16 mouse cellular contexts compared by ENCODE assay signal in genomic region chr8:78467889-78468288, GRCm38 (mm10). TPM values are rescaled to one million over a fixed set of nuclear protein-coding genes. Genes with fewer than 3 reads are reported as not detected.
DNase-seq lines count a peak whose midpoint lies in the region; ATAC-seq lines count a peak whose summit lies in the region.
"Had no signal": no experiment of that assay in that cellular context is flagged by ENCODE, and none has a peak within 500 bp of the region (broad histone marks: within the 10 kb centered on the region; RNA-seq: fewer than 3 reads in every experiment).

No protein-coding gene starts in this region.

- H3K4me2 ChIP-seq in hindbrain, embryonic 11.5 days (replicated peaks; ENCODE audit: low read depth, low read length): no peak overlapping the region
- H3K4me2 ChIP-seq in hindbrain, embryonic 14.5 days (replicated peaks): no peak overlapping the region
- H3K4me2 ChIP-seq in embryonic facial prominence, embryonic 14.5 days (ENCODE audit: low read depth, low read length): no peak overlapping the region
- H3K4me2 ChIP-seq: forebrain, embryonic 15.5 days; hindbrain, embryonic 15.5 days; limb, embryonic 13.5 days had no signal

- intact Hi-C loops in left cerebral cortex, postnatal 25 days (cut with DNase I): no loop called here

- WGBS in hindbrain, embryonic 11.5 days: 92% methylated on average over 2 of the region's 2 CpGs
- 88% methylated on average over 2 of the region's 2 CpGs for WGBS in hindbrain, embryonic 14.5 days
- WGBS in embryonic facial prominence, embryonic 14.5 days: 88% methylated on average over 2 of the region's 2 CpGs
- WGBS in hindbrain, embryonic 10.5 days: 88% methylated on average over 2 of the region's 2 CpGs

- no peak overlapping the region for H3K4me3 ChIP-seq in hindbrain, embryonic 11.5 days (ENCODE audit: low read depth, low read length)
- H3K4me3 ChIP-seq in hindbrain, embryonic 14.5 days (replicated peaks; ENCODE audit: low read length): no peak overlapping the region
- H3K4me3 ChIP-seq in embryonic facial prominence, embryonic 14.5 days (ENCODE audit: low read depth, low read length): no peak overlapping the region
- no peak overlapping the region for H3K4me3 ChIP-seq in hindbrain, embryonic 10.5 days
- H3K4me3 ChIP-seq: forebrain, embryonic 15.5 days; hindbrain, embryonic 15.5 days; limb, embryonic 13.5 days had no signal

- no peaks in the 10 kb centered on the region for H3K36me3 ChIP-seq in hindbrain, embryonic 11.5 days (ENCODE audit: control insufficient read depth, insufficient read depth, low read length)
- H3K36me3 ChIP-seq in hindbrain, embryonic 14.5 days (replicated peaks; ENCODE audit: control insufficient read depth, insufficient read depth): no peaks in the 10 kb centered on the region
- no peaks in the 10 kb centered on the region for H3K36me3 ChIP-seq in embryonic facial prominence, embryonic 14.5 days (ENCODE audit: control insufficient read depth, insufficient read depth, low read length)
- no peaks in the 10 kb centered on the region for H3K36me3 ChIP-seq in hindbrain, embryonic 10.5 days
- H3K36me3 ChIP-seq: forebrain, embryonic 15.5 days; hindbrain, embryonic 15.5 days; limb, embryonic 13.5 days had no signal

- H3K4me1 ChIP-seq in hindbrain, embryonic 11.5 days (replicated peaks; ENCODE audit: control insufficient read depth, insufficient read depth, low read length): no peaks in the 10 kb centered on the region
- H3K4me1 ChIP-seq in hindbrain, embryonic 14.5 days (replicated peaks; ENCODE audit: control insufficient read depth, insufficient read depth, low read length): no peaks in the 10 kb centered on the region
- H3K4me1 ChIP-seq in embryonic facial prominence, embryonic 14.5 days (ENCODE audit: control insufficient read depth, insufficient read depth, low read length): no peaks in the 10 kb centered on the region
- no peaks in the 10 kb centered on the region for H3K4me1 ChIP-seq in hindbrain, embryonic 10.5 days (replicated peaks)
- H3K4me1 ChIP-seq: forebrain, embryonic 15.5 days; hindbrain, embryonic 15.5 days; limb, embryonic 13.5 days had no signal

- no peak overlapping the region for H3K9ac ChIP-seq in hindbrain, embryonic 11.5 days (ENCODE audit: low read depth, low read length)
- H3K9ac ChIP-seq in hindbrain, embryonic 14.5 days: no peak overlapping the region
- H3K9ac ChIP-seq in embryonic facial prominence, embryonic 14.5 days (ENCODE audit: low read depth, low read length): no peak overlapping the region
- H3K9ac ChIP-seq: forebrain, embryonic 15.5 days; hindbrain, embryonic 15.5 days; limb, embryonic 13.5 days had no signal

- no peak for ATAC-seq in hindbrain, embryonic 11.5 days (ENCODE audit: low FRiP score)
- ATAC-seq in hindbrain, embryonic 14.5 days (ENCODE audit: low FRiP score): no peak
- ATAC-seq in embryonic facial prominence, embryonic 14.5 days (ENCODE audit: low read depth): no peak
- ATAC-seq: forebrain, embryonic 15.5 days had no signal

- no peaks in the 10 kb centered on the region for H3K27me3 ChIP-seq in hindbrain, embryonic 11.5 days (ENCODE audit: control insufficient read depth, insufficient read depth, low read length)
- H3K27me3 ChIP-seq in hindbrain, embryonic 14.5 days (ENCODE audit: control insufficient read depth, insufficient read depth, low read length): no peaks in the 10 kb centered on the region
- H3K27me3 ChIP-seq in embryonic facial prominence, embryonic 14.5 days (replicated peaks; ENCODE audit: control insufficient read depth, insufficient read depth, low read length): no peaks in the 10 kb centered on the region
- no peaks in the 10 kb centered on the region for H3K27me3 ChIP-seq in hindbrain, embryonic 10.5 days (ENCODE audit: insufficient read depth, poor library complexity, severe bottlenecking)
- H3K27me3 ChIP-seq: forebrain, embryonic 15.5 days; hindbrain, embryonic 15.5 days; limb, embryonic 13.5 days had no signal

- no peaks in the 10 kb centered on the region; the same call in 1 of the 2 replicates for H3K9me3 ChIP-seq in hindbrain, embryonic 11.5 days (ENCODE audit: control insufficient read depth, low read length)
- H3K9me3 ChIP-seq in hindbrain, embryonic 14.5 days (ENCODE audit: control insufficient read depth, low read length): peaks cover 4% of the 10 kb centered on the region; the same call in 1 of the 2 replicates
- H3K9me3 ChIP-seq in embryonic facial prominence, embryonic 14.5 days (ENCODE audit: control insufficient read depth, low read length): peaks cover 8% of the 10 kb centered on the region; the same call in 1 of the 2 replicates
- H3K9me3 ChIP-seq in hindbrain, embryonic 10.5 days: peaks cover 6% of the 10 kb centered on the region; the same call in 1 of the 2 replicates
- H3K9me3 ChIP-seq: forebrain, embryonic 15.5 days; hindbrain, embryonic 15.5 days had no signal

- peak; percentile 19 for DNase-seq in hindbrain, embryonic 11.5 days (ENCODE audit: low spot score)
- no peak for DNase-seq in hindbrain, embryonic 14.5 days (ENCODE audit: low spot score)
- DNase-seq in A20 (ENCODE audit: low read depth, low spot score): peak; percentile 44
- DNase-seq in Muller cell, postnatal 12 days (ENCODE audit: inconsistent ontology term): peak; percentile 6
- peak; percentile 7 for DNase-seq in embryonic facial prominence, embryonic 14.5 days (ENCODE audit: low spot score)
- no peak for DNase-seq in left cerebral cortex, postnatal 25 days (ENCODE audit: low spot score in 2 of 2)
- no peak for DNase-seq in hindbrain, embryonic 10.5 days (ENCODE audit: low spot score)
- no peak for DNase-seq in cerebellum, adult 11 months
- DNase-seq: lung, postnatal 14 days had no signal

- no peak overlapping the region for H3K27ac ChIP-seq in hindbrain, embryonic 11.5 days (ENCODE audit: low read depth, low read length)
- no peak overlapping the region for H3K27ac ChIP-seq in hindbrain, embryonic 14.5 days
- H3K27ac ChIP-seq in embryonic facial prominence, embryonic 14.5 days (replicated peaks; ENCODE audit: low read depth, low read length): no peak overlapping the region
- H3K27ac ChIP-seq in hindbrain, embryonic 10.5 days: no peak overlapping the region
- H3K27ac ChIP-seq: forebrain, embryonic 15.5 days; hindbrain, embryonic 15.5 days; limb, embryonic 13.5 days had no signal

RNA-seq across cellular contexts. Expression of gene Pou4f2, which starts 31.4 kb away (rescaled TPM):
- polyA plus RNA-seq in hindbrain, embryonic 11.5 days (2014; fragmentation: Nextera tagmentation; extraction: Ambion mirVana): 2.6 and 3.7 TPM in 2 replicates
- polyA plus RNA-seq in hindbrain, embryonic 14.5 days (2014; fragmentation: Nextera tagmentation; extraction: Ambion mirVana): 6.1 and 6.2 TPM in 2 replicates
- polyA plus RNA-seq in embryonic facial prominence, embryonic 14.5 days (2014; fragmentation: Nextera tagmentation; extraction: Ambion mirVana): 0.24 and 0.25 TPM in 2 replicates
- not detected for total RNA-seq in left cerebral cortex, postnatal 25 days (2021)
- 0.60 and 1.7 TPM in 2 replicates for polyA plus RNA-seq in hindbrain, embryonic 10.5 days (2016; fragmentation: Nextera tagmentation; extraction: Ambion mirVana)
- total RNA-seq: heart, adult 8-10 months; layer of hippocampus, adult 8-10 months had no signal
- polyA plus RNA-seq: cortical plate, adult 2 months; limb, embryonic 13.5 days; stomach, embryonic 16.5 days had no signal

RNA-seq across cellular contexts. Expression of gene Rbmxl1, which starts 40.8 kb away (rescaled TPM):
- polyA plus RNA-seq in hindbrain, embryonic 11.5 days (2014; fragmentation: Nextera tagmentation; extraction: Ambion mirVana): 362 and 390 TPM in 2 replicates
- 195 and 213 TPM in 2 replicates for polyA plus RNA-seq in hindbrain, embryonic 14.5 days (2014; fragmentation: Nextera tagmentation; extraction: Ambion mirVana)
- 177 and 210 TPM in 2 replicates for polyA plus RNA-seq in embryonic facial prominence, embryonic 14.5 days (2014; fragmentation: Nextera tagmentation; extraction: Ambion mirVana)
- 10 to 100 TPM; 52.4 to 59.0 TPM for total RNA-seq in left cerebral cortex, postnatal 25 days (2021)
- polyA plus RNA-seq in hindbrain, embryonic 10.5 days (2016; fragmentation: Nextera tagmentation; extraction: Ambion mirVana): 311 and 371 TPM in 2 replicates

RNA-seq across cellular contexts. Expression of gene Slc10a7, which starts 41.3 kb away (rescaled TPM):
- 10.8 and 12.8 TPM in 2 replicates for polyA plus RNA-seq in hindbrain, embryonic 11.5 days (2014; fragmentation: Nextera tagmentation; extraction: Ambion mirVana)
- polyA plus RNA-seq in hindbrain, embryonic 14.5 days (2014; fragmentation: Nextera tagmentation; extraction: Ambion mirVana): 6.3 and 6.4 TPM in 2 replicates
- 13.6 and 14.4 TPM in 2 replicates for polyA plus RNA-seq in embryonic facial prominence, embryonic 14.5 days (2014; fragmentation: Nextera tagmentation; extraction: Ambion mirVana)
- total RNA-seq in left cerebral cortex, postnatal 25 days (2021): 1 to 10 TPM; 5.9 to 6.2 TPM
- polyA plus RNA-seq in hindbrain, embryonic 10.5 days (2016; fragmentation: Nextera tagmentation; extraction: Ambion mirVana): 9.3 and 12.1 TPM in 2 replicates

Comparison
In these comparisons a context has a peak if more than half of its experiments do, and no peak if none do; other contexts are left out.
1. DNase-seq: peak in hindbrain, embryonic 11.5 days (single experiment), A20 (single experiment), Muller cell, postnatal 12 days (single experiment) and embryonic facial prominence, embryonic 14.5 days (single experiment); none in hindbrain, embryonic 14.5 days (single experiment), left cerebral cortex, postnatal 25 days (0 of 2), hindbrain, embryonic 10.5 days (single experiment) and cerebellum, adult 11 months (single experiment).